In genomic region chr15:67474325-67474724, GRCm38 (mm10) we compare ENCODE assay signal across 33 mouse cellular contexts.
"Had no signal": no experiment of that assay in that cellular context is flagged by ENCODE, and none has a peak within 500 bp of the region (broad histone marks: within the 10 kb centered on the region; RNA-seq: fewer than 3 reads in every experiment).

No protein-coding gene starts in this region.

- H3K4me1 ChIP-seq: heart, embryonic 10.5 days; heart, embryonic 12.5 days; heart, embryonic 13.5 days; heart, embryonic 15.5 days; hindbrain, embryonic 10.5 days; hindbrain, embryonic 12.5 days; hindbrain, embryonic 13.5 days; hindbrain, embryonic 15.5 days; kidney, embryonic 15.5 days had no signal

- H3K9ac ChIP-seq: heart, embryonic 12.5 days; heart, embryonic 13.5 days; heart, embryonic 15.5 days; hindbrain, embryonic 12.5 days; hindbrain, embryonic 13.5 days; hindbrain, embryonic 14.5 days; hindbrain, embryonic 15.5 days; kidney, embryonic 15.5 days had no signal

- DNase-seq: heart, postnatal 10 days; heart, postnatal 14 days; heart, postnatal 36 days; heart, postnatal 4 days; kidney, adult 11 months; kidney, adult 18-20 months; kidney, adult 2 months; kidney, adult 8-10 months; kidney, adult 9 months; kidney, postnatal 10 days; kidney, postnatal 14 days; kidney, postnatal 25 days; kidney, postnatal 36 days; kidney, postnatal 4 days; layer of hippocampus, adult 9-11 months; layer of hippocampus, postnatal 36 days had no signal

- H3K4me2 ChIP-seq: heart, embryonic 11.5 days; heart, embryonic 12.5 days; heart, embryonic 13.5 days; heart, embryonic 15.5 days; hindbrain, embryonic 12.5 days; hindbrain, embryonic 13.5 days; hindbrain, embryonic 14.5 days; hindbrain, embryonic 15.5 days; kidney, embryonic 15.5 days had no signal

- H3K27ac ChIP-seq: heart, embryonic 10.5 days; heart, embryonic 13.5 days; heart, embryonic 15.5 days; hindbrain, embryonic 10.5 days; hindbrain, embryonic 12.5 days; hindbrain, embryonic 13.5 days; hindbrain, embryonic 14.5 days; hindbrain, embryonic 15.5 days; hindbrain, postnatal 0 days; kidney, embryonic 15.5 days; kidney, postnatal 0 days; layer of hippocampus, adult 2 months; left cerebral cortex, adult 2 months had no signal

- H3K36me3 ChIP-seq: heart, embryonic 10.5 days; heart, embryonic 12.5 days; heart, embryonic 13.5 days; heart, embryonic 15.5 days; hindbrain, embryonic 10.5 days; hindbrain, embryonic 12.5 days; hindbrain, embryonic 13.5 days; hindbrain, embryonic 15.5 days; kidney, embryonic 15.5 days had no signal

- H3K9me3 ChIP-seq: heart, embryonic 10.5 days; heart, embryonic 12.5 days; heart, embryonic 13.5 days; heart, embryonic 15.5 days; hindbrain, embryonic 10.5 days; hindbrain, embryonic 12.5 days; hindbrain, embryonic 13.5 days; hindbrain, embryonic 15.5 days; kidney, embryonic 15.5 days had no signal

- ATAC-seq: hindbrain, embryonic 16.5 days; hindbrain, postnatal 0 days; inflammation-experienced regulatory T-cells, adult 6 months had no signal

- H3K27me3 ChIP-seq: heart, embryonic 12.5 days; heart, embryonic 13.5 days; heart, embryonic 15.5 days; hindbrain, embryonic 12.5 days; hindbrain, embryonic 15.5 days; kidney, embryonic 15.5 days had no signal

- H3K4me3 ChIP-seq: heart, embryonic 10.5 days; heart, embryonic 12.5 days; heart, embryonic 13.5 days; heart, embryonic 15.5 days; hindbrain, embryonic 10.5 days; hindbrain, embryonic 12.5 days; hindbrain, embryonic 13.5 days; hindbrain, embryonic 15.5 days; kidney, embryonic 15.5 days; layer of hippocampus, adult 2 months; left cerebral cortex, adult 2 months had no signal
